In genomic region chr19:58942841-58943828, GRCm38 (mm10) we compare ENCODE assay signal across 7 mouse cellular contexts. TPM values are rescaled to one million over a fixed set of nuclear protein-coding genes. Genes with fewer than 3 reads are reported as not detected.
DNase-seq lines count a peak whose midpoint lies in the region; ATAC-seq and TF ChIP-seq lines count a peak whose summit lies in the region.

TSS of gene Eno4 (plus strand) at chr19:58943425.
TSS of gene Hspa12a (minus strand) at chr19:58943654.

- no peaks in the 10 kb centered on the region for H3K36me3 ChIP-seq in embryonic facial prominence, embryonic 12.5 days
- H3K36me3 ChIP-seq in limb, embryonic 14.5 days (ENCODE audit: control insufficient read depth, insufficient read depth, low read length), result no peaks in the 10 kb centered on the region
- H3K36me3 ChIP-seq in midbrain, postnatal 0 days (ENCODE audit: insufficient read depth, low read length), result no peaks in the 10 kb centered on the region

- WGBS in embryonic facial prominence, embryonic 12.5 days, result under 1% methylated on average over 65 of the region's 65 CpGs
- WGBS in limb, embryonic 14.5 days, result 4% methylated on average over 65 of the region's 65 CpGs
- under 1% methylated on average over 65 of the region's 65 CpGs for whole genome bisulfite sequencing in midbrain, postnatal 0 days

- TF ChIP-seq POLR2A in limb, embryonic 14.5 days (IDR thresholded peaks at IDR 0.05; ENCODE audit: borderline replicate concordance, extremely low read depth, insufficient read depth, insufficient read length), result peak; percentile 89; the same call in 1 of the 2 replicates

- peak within 1 kb of the TSS; percentile 80 for H3K27ac ChIP-seq in embryonic facial prominence, embryonic 12.5 days
- H3K27ac ChIP-seq in limb, embryonic 14.5 days (replicated peaks; ENCODE audit: low read depth, low read length), result peak within 1 kb of the TSS; percentile 71
- peak within 1 kb of the TSS; percentile 51 for H3K27ac ChIP-seq in midbrain, postnatal 0 days (ENCODE audit: low read depth, low read length)

- peak; percentile 95 for ATAC-seq in embryonic facial prominence, embryonic 12.5 days (ENCODE audit: insufficient number of reproducible peaks, insufficient read depth, low FRiP score, low TSS enrichment)
- ATAC-seq in limb, embryonic 14.5 days (ENCODE audit: low FRiP score, low read depth), result peak; percentile 96
- peak; percentile 98 for ATAC-seq in midbrain, postnatal 0 days (ENCODE audit: low FRiP score)

- peak within 1 kb of the TSS; percentile 93 for H3K4me2 ChIP-seq in embryonic facial prominence, embryonic 12.5 days (replicated peaks)
- peak within 1 kb of the TSS; percentile 90 for H3K4me2 ChIP-seq in limb, embryonic 14.5 days (replicated peaks; ENCODE audit: low read depth, low read length, severe bottlenecking)
- peak within 1 kb of the TSS; percentile 98 for H3K4me2 ChIP-seq in midbrain, postnatal 0 days (ENCODE audit: low read depth, low read length, poor library complexity, severe bottlenecking)

- H3K27me3 ChIP-seq in embryonic facial prominence, embryonic 12.5 days, result 0 out of 2 replicates have a peak, but pooled peaks cover 2% of the 10 kb centered on the region
- no peaks in the 10 kb centered on the region for H3K27me3 ChIP-seq in limb, embryonic 14.5 days (ENCODE audit: control insufficient read depth, insufficient read depth, low read length)
- H3K27me3 ChIP-seq in midbrain, postnatal 0 days (ENCODE audit: insufficient read depth, low read length), result peaks cover 13% of the 10 kb centered on the region; the same call in 1 of the 2 replicates

- no peak for TF ChIP-seq CTCF in midbrain, postnatal 0 days (IDR thresholded peaks at IDR 0.05)

- H3K9ac ChIP-seq in embryonic facial prominence, embryonic 12.5 days, result peak within 1 kb of the TSS; percentile 71
- peak within 1 kb of the TSS; percentile 77 for H3K9ac ChIP-seq in limb, embryonic 14.5 days (ENCODE audit: low read depth, low read length, severe bottlenecking)
- H3K9ac ChIP-seq in midbrain, postnatal 0 days (replicated peaks; ENCODE audit: low read length, poor library complexity, severe bottlenecking), result peak within 1 kb of the TSS; percentile 84

- peak within 1 kb of the TSS; percentile 72 for H3K4me3 ChIP-seq in embryonic facial prominence, embryonic 12.5 days
- peak within 1 kb of the TSS; percentile 58 for H3K4me3 ChIP-seq in limb, embryonic 14.5 days (replicated peaks; ENCODE audit: low read length)
- H3K4me3 ChIP-seq in midbrain, postnatal 0 days (ENCODE audit: low read depth, low read length), result peak within 1 kb of the TSS; percentile 70

- peak; percentile 93 to 95 for DNase-seq in adrenal gland, postnatal 36 days
- peak; percentile 95 for DNase-seq in heart, adult 8-10 months (ENCODE audit: low spot score)
- DNase-seq in kidney, adult 9 months, result peak; percentile 97
- DNase-seq in limb, embryonic 14.5 days (ENCODE audit: low spot score), result peak; percentile 97
- DNase-seq in midbrain, postnatal 0 days (ENCODE audit: low spot score), result peak; percentile 95
- DNase-seq in spleen, postnatal 14 days (ENCODE audit: low spot score in 2 of 2), result peak; percentile 67 to 76

- peaks cover 8% of the 10 kb centered on the region; the same call in 1 of the 2 replicates for H3K4me1 ChIP-seq in embryonic facial prominence, embryonic 12.5 days
- H3K4me1 ChIP-seq in limb, embryonic 14.5 days (ENCODE audit: control insufficient read depth, insufficient read depth, low read length), result peaks cover 9% of the 10 kb centered on the region; the same call in 1 of the 2 replicates
- H3K4me1 ChIP-seq in midbrain, postnatal 0 days (ENCODE audit: insufficient read depth, low read length), result peaks cover 5% of the 10 kb centered on the region; the same call in 1 of the 2 replicates

- no peaks in the 10 kb centered on the region for H3K9me3 ChIP-seq in embryonic facial prominence, embryonic 12.5 days
- H3K9me3 ChIP-seq in limb, embryonic 14.5 days (ENCODE audit: control insufficient read depth, low read length), result no peaks in the 10 kb centered on the region
- H3K9me3 ChIP-seq in midbrain, postnatal 0 days (ENCODE audit: low read length), result no peaks in the 10 kb centered on the region

RNA-seq across cellular contexts. Expression of gene Eno4, which starts in this region (rescaled TPM):
- under 1 TPM; 0.26 to 0.56 TPM for total RNA-seq in adrenal gland, postnatal 36 days (2021)
- 0.52 and 0.88 TPM in 2 replicates for polyA plus RNA-seq in embryonic facial prominence, embryonic 12.5 days (2016; fragmentation: Nextera tagmentation; extraction: Ambion mirVana)
- under 1 TPM in 1 of 4 experiments, not detected in 3; 0.28 TPM for total RNA-seq in heart, adult 8-10 months (2022)
- polyA plus RNA-seq in limb, embryonic 14.5 days (2012; rRNA removed), result 0.28 and 0.31 TPM in 2 replicates
- polyA plus RNA-seq in limb, embryonic 14.5 days (2014; fragmentation: Nextera tagmentation; extraction: Ambion mirVana), result 0.17 and 0.19 TPM in 2 replicates
- 0.42 and 0.71 TPM in 2 replicates for total RNA-seq in midbrain, postnatal 0 days (2014; rRNA removed)
- 1.3 and 1.5 TPM in 2 replicates for polyA plus RNA-seq in midbrain, postnatal 0 days (2015; fragmentation: Nextera tagmentation; extraction: Ambion mirVana)

RNA-seq across cellular contexts. Expression of gene Hspa12a, which starts in this region (rescaled TPM):
- total RNA-seq in adrenal gland, postnatal 36 days (2021), result 100 to 1,000 TPM in 1 of 2 experiments, 10 to 100 TPM in 1; 55.1 to 109 TPM
- polyA plus RNA-seq in embryonic facial prominence, embryonic 12.5 days (2016; fragmentation: Nextera tagmentation; extraction: Ambion mirVana), result 12.6 and 13.1 TPM in 2 replicates
- total RNA-seq in heart, adult 8-10 months (2022), result 10 to 100 TPM; 14.7 to 21.9 (median 17.6) TPM
- 6.1 and 7.7 TPM in 2 replicates for polyA plus RNA-seq in limb, embryonic 14.5 days (2012; rRNA removed)
- 2.3 and 2.4 TPM in 2 replicates for polyA plus RNA-seq in limb, embryonic 14.5 days (2014; fragmentation: Nextera tagmentation; extraction: Ambion mirVana)
- 73.7 and 80.0 TPM in 2 replicates for total RNA-seq in midbrain, postnatal 0 days (2014; rRNA removed)
- 53.8 and 54.0 TPM in 2 replicates for polyA plus RNA-seq in midbrain, postnatal 0 days (2015; fragmentation: Nextera tagmentation; extraction: Ambion mirVana)

Comparison
In these comparisons a context has a peak if more than half of its experiments do, and no peak if none do; other contexts are left out.
1. Peak in every context shown above with its lines: DNase-seq, ATAC-seq, H3K4me3 ChIP-seq and H3K27ac ChIP-seq.